Mouse (Mus musculus) embryo, embryonic 10 days (tissue): ENCODE measurements around the gene Fahd2a.

Experiments used
- DNase-seq: peaks from one replicate; pipeline ENCODE4 v3.0.0-alpha.2; 2015; ENCODE audit warnings: low spot score

The Fahd2a gene

GRCm38 (mm10) chr2:127444055-127444789, at the start of gene Fahd2a:
Gene Fahd2a, minus strand, starts transcription at chr2:127444565.
- peak; percentile 97 for DNase-seq

GRCm38 (mm10) chr2:127484476-127485170, 40.3 kb upstream of the Fahd2a start:
- peak; percentile 81 for DNase-seq

- peak; percentile 19 for DNase-seq
Observed at GRCm38 (mm10) chr2:127483001-127483400, 38.6 kb upstream of the Fahd2a start.

DNA sequence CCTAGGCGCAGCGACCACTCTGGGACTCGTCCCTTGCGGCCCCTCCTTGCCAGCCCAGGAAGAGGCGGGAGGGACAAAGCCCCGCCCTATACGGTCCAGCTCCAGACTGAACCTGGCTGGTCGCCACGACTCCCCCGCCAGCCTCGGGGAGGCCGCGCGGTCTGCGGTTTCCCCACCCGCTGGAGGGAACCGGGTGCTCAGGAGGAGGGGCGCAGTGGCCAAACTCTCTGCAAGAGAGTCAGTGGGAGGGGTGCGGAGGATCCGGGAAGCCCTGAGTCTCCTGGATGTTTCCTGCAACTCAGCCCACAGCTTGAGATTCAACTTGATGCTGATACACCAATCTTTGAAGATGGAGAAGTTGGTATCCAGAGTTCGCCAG, 38.2 kb upstream of the Fahd2a start:
- DNase-seq: peak; percentile 79

GRCm38 (mm10) chr2:127481841-127482532, 37.6 kb upstream of the Fahd2a start:
- DNase-seq: peak; percentile 41

DNA sequence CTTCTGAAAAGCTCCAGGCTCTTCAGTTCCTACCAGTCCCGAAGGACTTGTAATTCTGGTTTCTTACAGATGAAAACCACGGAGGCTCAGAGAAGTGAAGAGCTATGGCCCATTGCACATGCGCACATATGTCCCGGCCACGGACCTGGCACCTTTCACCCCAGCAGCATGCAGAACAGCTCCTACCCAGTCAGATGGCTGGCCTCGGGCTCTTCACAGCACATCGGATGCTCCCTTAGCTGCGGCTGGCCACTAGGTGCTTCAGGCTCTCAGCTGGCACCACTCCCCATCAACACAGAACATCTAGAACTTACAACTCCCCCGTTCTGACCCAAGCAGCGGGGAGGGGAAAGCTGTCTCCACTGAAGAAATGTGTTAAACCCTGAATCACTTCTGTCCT, 35.4 kb upstream of the Fahd2a start:
- no peak for DNase-seq

- no peak for DNase-seq
Observed at GRCm38 (mm10) chr2:127479210-127479609, 34.8 kb upstream of the Fahd2a start.

- no peak for DNase-seq
Observed at GRCm38 (mm10) chr2:127472279-127472678, 27.9 kb upstream of the Fahd2a start.

- no peak for DNase-seq
Observed at GRCm38 (mm10) chr2:127471281-127471680, 26.9 kb upstream of the Fahd2a start.

DNA sequence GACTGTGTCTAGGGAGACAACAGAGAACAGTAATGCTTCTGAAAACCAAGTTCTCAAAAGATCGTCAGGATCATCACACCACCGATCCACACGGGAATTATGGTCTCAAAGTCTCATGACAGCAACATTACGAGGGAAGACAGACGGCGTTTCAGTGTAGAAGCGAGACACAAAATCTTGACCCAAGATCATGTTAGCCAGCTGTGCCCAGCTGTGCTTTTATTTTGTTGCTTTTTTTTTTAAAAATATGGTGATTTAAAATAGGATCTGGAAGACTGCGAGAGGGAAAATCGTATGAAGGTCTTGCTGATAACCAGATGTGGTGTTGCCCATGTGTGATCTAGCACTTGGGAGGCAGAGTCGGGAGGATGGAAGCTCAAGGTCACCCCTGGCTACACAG, 26.3 kb upstream of the Fahd2a start:
- DNase-seq: no peak

DNA sequence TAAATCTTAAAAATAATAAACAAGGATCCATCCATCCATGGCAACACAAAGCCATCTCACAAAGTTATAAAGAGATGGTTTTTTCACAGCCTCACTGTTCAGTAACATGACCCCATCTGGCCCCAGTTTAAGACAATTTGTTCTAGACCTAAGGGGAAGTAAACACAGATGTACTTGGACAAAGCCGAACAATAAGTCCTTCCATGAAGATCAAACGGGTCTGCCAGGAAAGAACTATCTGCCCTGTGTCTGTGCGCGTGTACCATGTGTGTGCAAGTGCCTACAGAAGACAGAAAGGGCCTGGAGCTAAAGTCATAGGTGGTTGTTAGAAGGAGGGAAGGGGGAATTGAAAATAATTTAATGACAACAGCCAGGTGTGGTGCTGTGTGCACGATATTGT, 25.8 kb upstream of the Fahd2a start:
- no peak for DNase-seq

DNA sequence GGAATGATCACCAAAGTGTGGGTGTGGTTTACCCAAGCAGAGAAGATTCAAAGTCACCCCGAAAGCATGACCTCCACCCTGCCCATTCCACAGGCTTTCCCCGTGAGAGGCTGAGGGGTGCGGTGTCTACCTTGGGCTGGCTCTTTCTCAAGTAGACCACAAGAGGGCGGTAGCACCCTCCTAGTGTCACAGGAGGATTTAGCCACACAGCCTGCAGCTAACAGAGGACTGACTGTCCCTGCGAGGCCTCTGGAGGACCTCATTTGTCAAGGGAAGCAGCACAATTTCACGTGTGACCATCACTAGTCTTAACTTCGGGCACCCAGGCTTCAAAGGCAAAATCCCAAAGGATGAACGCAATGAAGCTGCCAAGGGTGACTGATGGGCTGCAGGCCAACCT, 17.9 kb upstream of the Fahd2a start:
- DNase-seq: peak; percentile 88

DNA sequence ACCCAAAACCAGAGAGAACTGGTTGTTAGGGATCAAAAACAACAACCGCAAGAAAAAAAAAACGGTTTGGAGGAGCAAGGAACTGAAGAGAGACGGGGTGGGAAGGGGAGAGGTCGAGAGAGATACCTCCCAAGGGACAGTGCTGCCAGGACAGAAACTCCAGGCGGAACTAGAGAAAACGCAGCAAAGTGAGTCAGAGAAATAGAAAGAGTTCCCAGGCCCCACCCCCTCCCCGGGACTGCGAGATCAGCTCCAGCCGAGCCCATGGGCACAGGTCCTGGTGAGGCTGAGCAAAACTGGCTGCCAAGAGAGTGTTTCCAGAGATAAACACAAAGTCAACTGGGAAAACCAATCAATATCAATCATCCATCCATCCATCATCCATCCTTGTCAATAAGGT, 17.0 kb upstream of the Fahd2a start:
- DNase-seq: no peak

DNA sequence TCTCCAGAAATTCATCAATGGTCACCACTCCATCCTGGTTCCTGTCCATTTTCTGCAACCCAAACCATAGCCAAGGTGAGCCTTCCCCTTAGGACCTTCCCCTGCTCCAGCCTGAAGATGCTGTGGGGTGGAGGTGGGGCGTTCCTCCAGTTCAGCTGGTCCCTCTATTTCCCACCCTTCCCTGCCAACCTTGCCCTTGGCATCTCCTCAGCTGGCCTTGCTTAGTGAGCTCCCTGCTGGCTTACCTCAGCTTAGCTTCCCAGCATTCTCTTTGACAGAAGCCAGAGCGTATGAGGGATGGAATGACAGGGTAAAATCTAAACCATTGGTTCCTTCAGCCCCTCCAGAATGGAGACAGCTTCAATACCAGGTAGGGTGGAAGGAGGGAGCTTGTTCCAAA, 15.0 kb upstream of the Fahd2a start:
- DNase-seq: no peak

DNA sequence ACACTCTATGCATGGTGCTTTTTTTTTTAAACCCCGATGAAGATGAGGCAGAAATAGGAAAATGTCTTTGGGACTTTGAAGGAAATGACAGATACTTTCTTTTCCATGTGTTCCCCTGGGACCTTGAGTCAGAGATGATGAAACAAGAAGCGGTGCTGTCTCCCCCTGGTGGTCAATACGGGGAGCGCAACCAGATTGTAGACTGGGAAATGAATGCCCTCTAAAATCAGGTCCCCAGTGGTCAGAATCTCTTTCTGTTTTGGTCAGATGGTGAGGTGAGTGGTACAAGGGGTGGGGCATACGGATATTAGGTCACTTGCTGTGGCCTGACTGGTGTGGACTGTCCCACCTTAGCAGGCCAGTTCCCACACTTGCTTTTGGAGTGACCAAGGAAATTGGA, 9.4 kb upstream of the Fahd2a start:
- DNase-seq: peak; percentile 80

DNA sequence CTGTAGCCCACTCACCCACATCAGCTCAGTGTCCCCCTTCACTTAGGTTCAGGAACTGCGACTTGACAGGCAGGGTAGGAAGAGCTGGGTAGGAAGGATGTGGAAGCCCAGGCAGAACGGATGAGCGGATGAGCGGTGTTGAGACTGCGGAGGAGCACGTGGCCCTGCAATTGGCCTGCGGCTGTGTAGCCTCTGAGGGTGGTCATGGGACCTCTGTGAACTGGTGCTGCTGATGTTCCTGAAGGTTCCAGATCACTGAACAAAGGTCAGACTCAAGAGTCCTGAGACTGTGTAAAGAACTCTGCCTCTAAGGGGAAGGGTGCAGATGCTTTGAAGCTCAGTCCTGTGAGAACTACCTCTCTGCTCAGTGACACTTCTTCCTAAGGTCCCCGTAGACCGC, 8.8 kb upstream of the Fahd2a start:
- no peak for DNase-seq

- no peak for DNase-seq
Observed at GRCm38 (mm10) chr2:127451748-127452147, 7.4 kb upstream of the Fahd2a start.

DNA sequence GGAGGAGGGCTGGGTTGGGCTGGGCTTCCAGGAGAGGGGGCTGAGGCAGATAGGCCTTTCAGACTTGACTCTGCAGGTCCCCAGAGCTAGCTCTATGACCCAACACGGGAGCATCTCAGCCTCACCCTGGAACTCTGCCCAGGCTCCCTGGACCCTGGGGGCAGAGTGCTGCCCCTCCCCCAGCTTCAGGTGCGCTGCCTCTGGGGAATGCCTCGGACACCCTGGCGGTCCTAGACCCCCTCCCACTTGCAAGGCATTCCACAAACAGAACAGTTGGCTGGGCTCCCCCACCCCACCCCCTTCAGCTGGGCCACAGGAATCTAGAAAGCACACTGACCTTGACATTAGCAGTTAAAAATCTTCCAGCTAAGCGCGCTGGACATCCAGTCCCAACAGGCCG, 5.3 kb upstream of the Fahd2a start:
- DNase-seq: no peak

DNA sequence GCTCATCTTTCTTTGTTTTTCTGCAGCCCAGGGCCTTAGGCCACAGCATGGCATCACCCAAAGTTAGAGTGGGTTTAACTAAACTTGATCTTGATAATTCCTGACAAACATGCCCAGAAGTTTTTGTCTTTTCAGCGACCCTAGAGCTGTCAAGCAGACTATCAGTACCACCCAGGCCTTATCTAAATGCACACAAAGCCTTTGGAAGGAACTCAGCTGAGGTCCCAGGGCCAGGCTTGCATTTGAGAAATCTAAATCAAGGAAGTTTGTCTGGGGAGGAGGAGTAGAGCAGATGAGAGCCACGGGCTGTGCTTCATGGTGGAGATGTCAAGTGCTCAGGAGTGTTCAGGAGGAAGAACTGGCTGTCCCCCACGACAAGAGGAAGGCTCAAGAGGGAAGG, 2.5 kb upstream of the Fahd2a start:
- no peak for DNase-seq

DNA sequence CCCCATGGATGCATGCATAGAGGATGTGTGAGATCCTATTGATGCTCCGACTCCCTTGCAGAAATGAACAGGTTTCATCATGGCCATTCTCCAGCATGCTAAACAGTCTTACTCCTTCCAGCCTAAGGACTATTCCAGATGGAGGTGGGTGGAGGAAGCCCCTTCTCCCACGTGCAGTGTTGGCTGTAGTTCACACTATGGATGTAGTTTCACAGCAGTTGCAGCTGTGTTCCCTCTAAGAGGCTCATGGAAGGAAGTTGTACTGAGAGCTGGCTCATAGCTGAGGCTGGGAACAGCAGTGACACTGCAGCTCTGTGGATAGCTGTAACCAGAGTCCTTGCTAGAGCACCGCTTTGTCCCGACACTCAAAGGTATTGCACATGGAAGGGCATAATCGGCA, 6.7 kb downstream of the Fahd2a start:
- DNase-seq: no peak

DNA sequence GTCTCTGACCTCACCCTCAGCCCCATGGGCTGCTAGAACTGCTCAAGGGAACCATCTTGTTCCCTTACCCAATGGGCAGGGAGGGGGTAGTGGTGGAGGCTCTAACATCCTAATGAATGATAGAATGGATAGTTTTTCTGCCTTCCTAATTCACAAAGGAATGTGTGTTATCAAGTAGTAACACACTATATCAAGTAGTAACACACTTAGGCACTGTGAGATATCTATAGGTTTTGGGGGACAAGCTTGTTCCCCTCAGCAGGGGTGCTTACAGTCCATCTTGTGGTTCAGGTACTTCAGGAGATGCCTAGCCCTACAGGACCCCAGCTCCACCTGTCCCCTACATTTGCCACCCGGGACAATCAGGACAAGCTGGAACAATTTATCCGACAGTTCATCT, 8.8 kb downstream of the Fahd2a start:
- DNase-seq: no peak

GRCm38 (mm10) chr2:127435135-127435534, 9.2 kb downstream of the Fahd2a start:
- DNase-seq: peak; percentile 57
